Mouse (Mus musculus): ENCODE measurements around the gene Pex14. TPM values are rescaled to one million over a fixed set of nuclear protein-coding genes. Genes with fewer than 3 reads are reported as not detected.

The Pex14 gene
- polyA plus RNA-seq, 1 experiment, result 49.3 TPM

DNA sequence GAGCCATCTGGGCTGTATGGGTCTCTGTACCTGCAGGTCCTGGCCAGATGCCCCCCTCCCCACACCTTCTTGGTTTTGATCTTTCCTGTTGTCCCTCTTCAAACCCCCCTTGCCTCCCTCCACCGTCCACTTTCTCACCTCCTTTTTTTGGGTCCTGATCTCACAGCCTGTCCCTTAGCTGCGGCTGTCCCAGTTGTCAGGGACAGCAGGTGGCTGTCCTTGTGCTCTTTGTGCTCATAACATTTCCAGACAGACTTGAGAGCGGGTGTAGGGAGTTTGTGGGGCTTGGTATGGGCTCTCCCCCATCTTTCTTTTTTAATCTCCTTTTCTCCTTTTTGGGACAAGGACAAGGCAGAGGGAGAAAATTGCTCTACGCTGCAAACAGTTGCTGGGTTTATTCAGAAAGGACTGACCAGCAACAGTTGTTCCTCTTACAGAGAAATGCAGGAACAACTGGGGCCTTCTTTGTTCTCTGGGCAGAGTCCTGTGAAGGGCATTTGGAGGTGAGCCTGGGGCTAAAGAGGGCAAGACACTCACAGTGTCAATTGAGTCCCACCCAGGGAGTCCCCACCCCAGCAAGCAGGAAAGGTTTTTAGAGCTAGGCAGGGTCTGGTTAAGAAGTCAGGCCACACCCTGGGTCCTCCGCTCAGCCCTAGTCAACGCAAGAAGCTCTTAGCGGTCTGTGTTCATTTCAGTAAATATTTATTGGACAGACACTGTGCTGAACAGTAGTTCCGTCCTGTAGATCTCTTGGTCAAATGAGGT lies 186.7 kb downstream of the Pex14 start:
- TF ChIP-seq CTCF (conservative IDR thresholded peaks at IDR 0.05; ENCODE audit: insufficient read depth, insufficient read length, low read depth, low read length) (no peak), POLR2A (IDR thresholded peaks at IDR 0.05; ENCODE audit: low read depth, low read length) (no peak)
- H3K27ac ChIP-seq (ENCODE audit: insufficient read depth, low read depth, low read length), result peak overlapping the region; percentile 18; the same call in 1 of the 2 replicates
- H3K27me3 ChIP-seq (replicated peaks; ENCODE audit: control insufficient read depth, insufficient read depth, low read length), result no peaks in the 10 kb centered on the region
- no peaks in the 10 kb centered on the region for H3K36me3 ChIP-seq (ENCODE audit: control insufficient read depth, insufficient read depth, low read length)
- 70% methylated on average over 8 of the region's 8 CpGs for WGBS
- no peak for DNase-seq
- H3K4me3 ChIP-seq (ENCODE audit: insufficient read depth, low read depth, low read length), result no peak overlapping the region
- peaks cover 25% of the 10 kb centered on the region for H3K4me1 ChIP-seq (ENCODE audit: control insufficient read depth, insufficient read depth, low read length)

DNA sequence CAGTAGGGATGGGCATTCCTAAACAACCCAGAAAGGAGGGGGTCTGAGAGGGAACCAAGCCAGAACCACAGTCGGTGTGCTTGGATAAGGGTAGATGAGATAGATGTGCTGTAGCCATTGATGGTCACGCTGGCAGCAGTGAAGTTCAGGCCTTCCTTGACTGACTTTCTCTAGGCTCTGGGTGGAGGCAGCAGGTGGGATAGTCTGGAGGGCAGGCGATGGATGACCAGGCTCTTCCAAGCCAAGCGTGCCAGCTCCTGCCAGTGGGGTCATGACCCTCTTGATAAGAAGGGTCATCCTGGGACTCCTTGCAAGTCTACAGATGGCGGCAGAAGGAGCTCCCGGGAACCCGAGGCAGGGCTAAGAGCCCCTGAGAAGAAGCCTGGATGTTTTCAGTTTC lies 187.5 kb downstream of the Pex14 start:
- Histone ChIP-seq H3K36me3 (ENCODE audit: control insufficient read depth, insufficient read depth, low read length) (no peaks in the 10 kb centered on the region), H3K4me3 (ENCODE audit: insufficient read depth, low read depth, low read length) (no peak overlapping the region), H3K27ac (ENCODE audit: insufficient read depth, low read depth, low read length) (peak overlapping the region; percentile 26; the same call in 1 of the 2 replicates), H3K4me1 (ENCODE audit: control insufficient read depth, insufficient read depth, low read length) (peaks cover 34% of the 10 kb centered on the region), H3K27me3 (replicated peaks; ENCODE audit: control insufficient read depth, insufficient read depth, low read length) (no peaks in the 10 kb centered on the region)
- TF ChIP-seq CTCF (conservative IDR thresholded peaks at IDR 0.05; ENCODE audit: insufficient read depth, insufficient read length, low read depth, low read length) (no peak), POLR2A (IDR thresholded peaks at IDR 0.05; ENCODE audit: low read depth, low read length) (no peak)
- no peak for DNase-seq
- 66% methylated on average over 7 of the region's 7 CpGs for WGBS

Other genes with a start within 250 kb of the Pex14 start
- gene Dffa, start 4.3 kb upstream of the Pex14 start, polyA plus RNA-seq (2012; rRNA removed), result 20.1 and 20.8 TPM in 2 replicates
- not detected in 2 replicates for gene Cort, start 26.9 kb upstream of the Pex14 start, polyA plus RNA-seq (2012; rRNA removed)
- gene Cenps, start 37.8 kb upstream of the Pex14 start, polyA plus RNA-seq (2012; rRNA removed), result 0.75 and 1.1 TPM in 2 replicates
- 122 and 126 TPM in 2 replicates for gene Pgd, start 66.9 kb upstream of the Pex14 start, polyA plus RNA-seq (2012; rRNA removed)
- 31.1 and 35.8 TPM in 2 replicates for gene Kif1b, start 207.8 kb upstream of the Pex14 start, polyA plus RNA-seq (2012; rRNA removed)

Measured in kidney, adult 2 months (tissue).